In genomic region chr4:115052343-115053005, GRCm38 (mm10) we compare ENCODE assay signal across 7 mouse cellular contexts. TPM values are rescaled to one million over a fixed set of nuclear protein-coding genes. Genes with fewer than 3 reads are reported as not detected.
DNase-seq lines count a peak whose midpoint lies in the region; ATAC-seq lines count a peak whose summit lies in the region.

No protein-coding gene starts in this region.

- under 1% methylated on average over 36 of the region's 36 CpGs for WGBS in forebrain, embryonic 13.5 days
- WGBS in limb, embryonic 10.5 days: under 1% methylated on average over 36 of the region's 36 CpGs

- H3K4me3 ChIP-seq in forebrain, embryonic 13.5 days: peak overlapping the region; percentile 22
- H3K4me3 ChIP-seq in limb, embryonic 10.5 days: peak overlapping the region; percentile 50

- peak overlapping the region; percentile 45 for H3K4me2 ChIP-seq in forebrain, embryonic 13.5 days

- no peak overlapping the region for H3K27ac ChIP-seq in forebrain, embryonic 13.5 days
- peak overlapping the region; percentile 77 for H3K27ac ChIP-seq in limb, embryonic 10.5 days

- peak; percentile 19 for DNase-seq in ES-CJ7 (ENCODE audit: low read depth, low spot score)
- peak; percentile 35 to 61 for DNase-seq in adrenal gland, adult 18-20 months (ENCODE audit: low spot score in 2 of 2)
- DNase-seq in heart, postnatal 4 days: peak; percentile 81
- peak; percentile 82 for DNase-seq in limb, embryonic 10.5 days (ENCODE audit: low spot score)
- peak; percentile 19 for DNase-seq in urinary bladder, postnatal 25 days (ENCODE audit: low spot score)

- no peaks in the 10 kb centered on the region for H3K9me3 ChIP-seq in forebrain, embryonic 13.5 days (replicated peaks)
- H3K9me3 ChIP-seq in limb, embryonic 10.5 days (replicated peaks): no peaks in the 10 kb centered on the region

- peaks cover 16% of the 10 kb centered on the region for H3K4me1 ChIP-seq in forebrain, embryonic 13.5 days
- H3K4me1 ChIP-seq in limb, embryonic 10.5 days: peaks cover 27% of the 10 kb centered on the region

- H3K36me3 ChIP-seq in forebrain, embryonic 13.5 days (ENCODE audit: poor library complexity, severe bottlenecking): no peaks in the 10 kb centered on the region
- no peaks in the 10 kb centered on the region for H3K36me3 ChIP-seq in limb, embryonic 10.5 days

- peak; percentile 33; the same call in 1 of the 2 replicates for ATAC-seq in forebrain, embryonic 13.5 days
- peak; percentile 9; the same call in 1 of the 2 replicates for ATAC-seq in megakaryocyte-erythroid progenitor cell, adult 5-6 weeks (replicated peaks; ENCODE audit: low FRiP score, low TSS enrichment, poor library complexity, severe bottlenecking)

- peaks cover 94% of the 10 kb centered on the region for H3K27me3 ChIP-seq in forebrain, embryonic 13.5 days
- peaks cover 96% of the 10 kb centered on the region for H3K27me3 ChIP-seq in limb, embryonic 10.5 days (ENCODE audit: low read depth, poor library complexity, severe bottlenecking)

- 0 out of 2 replicates have a peak overlapping the region, but pooled peaks have one; percentile 2 for H3K9ac ChIP-seq in forebrain, embryonic 13.5 days

RNA-seq across cellular contexts. Expression of gene Tal1, which starts 3.8 kb away (rescaled TPM):
- total RNA-seq in adrenal gland, adult 18-20 months (2021): 1 to 10 TPM; 2.5 TPM
- 0.81 and 0.88 TPM in 2 replicates for polyA plus RNA-seq in forebrain, embryonic 13.5 days (2015; fragmentation: Nextera tagmentation; extraction: Ambion mirVana)
- 1 to 10 TPM; 5.5 to 7.0 TPM for total RNA-seq in heart, postnatal 4 days (2021)
- polyA plus RNA-seq in limb, embryonic 10.5 days (2016; fragmentation: Nextera tagmentation; extraction: Ambion mirVana): 1.7 TPM in 2 replicates
- 99.5 and 115 TPM in 2 replicates for total RNA-seq in megakaryocyte-erythroid progenitor cell, adult 5-6 weeks (2014; fragmentation: Nextera tagmentation)
- total RNA-seq in megakaryocyte-erythroid progenitor cell, adult 5-6 weeks (2017): 56.3 and 63.8 TPM in 2 replicates

RNA-seq across cellular contexts. Expression of gene Pdzk1ip1, which starts 36.0 kb away (rescaled TPM):
- 1 to 10 TPM in 1 of 2 experiments, under 1 TPM in 1; 0.99 to 1.0 TPM for total RNA-seq in adrenal gland, adult 18-20 months (2021)
- polyA plus RNA-seq in forebrain, embryonic 13.5 days (2015; fragmentation: Nextera tagmentation; extraction: Ambion mirVana): 3.7 and 4.4 TPM in 2 replicates
- total RNA-seq in heart, postnatal 4 days (2021): under 1 TPM; 0.72 to 0.93 TPM
- polyA plus RNA-seq in limb, embryonic 10.5 days (2016; fragmentation: Nextera tagmentation; extraction: Ambion mirVana): 6.8 and 9.0 TPM in 2 replicates
- 22.0 and 28.7 TPM in 2 replicates for total RNA-seq in megakaryocyte-erythroid progenitor cell, adult 5-6 weeks (2014; fragmentation: Nextera tagmentation)
- total RNA-seq in megakaryocyte-erythroid progenitor cell, adult 5-6 weeks (2017): 5.9 and 34.2 TPM in 2 replicates

RNA-seq across cellular contexts. Expression of gene Stil, which starts 52.5 kb away (rescaled TPM):
- under 1 TPM; 0.30 to 0.38 TPM for total RNA-seq in adrenal gland, adult 18-20 months (2021)
- polyA plus RNA-seq in forebrain, embryonic 13.5 days (2015; fragmentation: Nextera tagmentation; extraction: Ambion mirVana): 12.6 and 12.8 TPM in 2 replicates
- 10 to 100 TPM; 10.4 to 12.6 TPM for total RNA-seq in heart, postnatal 4 days (2021)
- polyA plus RNA-seq in limb, embryonic 10.5 days (2016; fragmentation: Nextera tagmentation; extraction: Ambion mirVana): 16.9 and 19.8 TPM in 2 replicates
- total RNA-seq in megakaryocyte-erythroid progenitor cell, adult 5-6 weeks (2014; fragmentation: Nextera tagmentation): 22.9 and 27.8 TPM in 2 replicates
- total RNA-seq in megakaryocyte-erythroid progenitor cell, adult 5-6 weeks (2017): 11.0 and 15.6 TPM in 2 replicates

Comparison
In these comparisons a context has a peak if more than half of its experiments do, and no peak if none do; other contexts are left out.
1. DNase-seq: peak in every context shown above with its lines; median percentile 82 in limb, embryonic 10.5 days; 81 in heart, postnatal 4 days; 48 in adrenal gland, adult 18-20 months; 19 in ES-CJ7; 19 in urinary bladder, postnatal 25 days.
2. RNA of gene Tal1, which starts 3.8 kb away (total RNA-seq): 56.3 to 115 TPM in megakaryocyte-erythroid progenitor cell, adult 5-6 weeks; 5.5 to 7.0 TPM in heart, postnatal 4 days and 2.5 TPM in adrenal gland, adult 18-20 months; every median in the first group is over 4 times any median in the second.
3. RNA of gene Stil, which starts 52.5 kb away (total RNA-seq): 11.0 to 27.8 TPM in megakaryocyte-erythroid progenitor cell, adult 5-6 weeks and 10.4 to 12.6 TPM in heart, postnatal 4 days; 0.30 to 0.38 TPM in adrenal gland, adult 18-20 months; every median in the first group is over 4 times any median in the second.